Mouse (Mus musculus) stomach, embryonic 14.5 days (tissue): ENCODE data around the gene Pwwp2b. TPM values are rescaled to one million over a fixed set of nuclear protein-coding genes. Genes with fewer than 3 reads are reported as not detected.

Source experiments
- ATAC-seq: fragments of 200-750 bp; cut with Nextera tagmentation; 2 replicates; pipeline ENCODE4 v1.8.0; 2017; ENCODE audit warnings: low read depth, moderate TSS enrichment; ENCODE audit not compliant: insufficient number of reproducible peaks, insufficient read depth, low FRiP score
- H3K27ac ChIP-seq: fragments of 300-500 bp; sonication (generic); 2 replicates; pipeline ENCODE4 v1.5.1; 2014; ENCODE audit warnings: mild to moderate bottlenecking, low read length, moderate library complexity, mixed read lengths
- H3K27me3 ChIP-seq: fragments of 300-500 bp; sonication (generic); 2 replicates; pipeline ENCODE4 v1.6.1; 2014; ENCODE audit warnings: low read length, control low read depth, mixed read lengths; ENCODE audit not compliant: control insufficient read depth, insufficient read depth
- H3K36me3 ChIP-seq: fragments of 300-500 bp; sonication (generic); 2 replicates; pipeline ENCODE4 v1.6.1; 2014; ENCODE audit warnings: mild to moderate bottlenecking, control low read depth, low read length, moderate library complexity, mixed read lengths; ENCODE audit not compliant: control insufficient read depth, insufficient read depth
- H3K4me1 ChIP-seq: fragments of 300-500 bp; sonication (generic); 2 replicates; pipeline ENCODE4 v1.6.1; 2014; ENCODE audit warnings: low read length, control low read depth, mixed read lengths; ENCODE audit not compliant: control insufficient read depth, insufficient read depth
- H3K4me2 ChIP-seq: fragments of 300-500 bp; sonication (generic); replicated peaks from 2 replicates; pipeline ENCODE4 v1.6.1; 2014; ENCODE audit warnings: low read depth, low read length, control low read depth
- H3K4me3 ChIP-seq: fragments of 300-500 bp; sonication (generic); 2 replicates; pipeline ENCODE4 v1.5.1; 2014; ENCODE audit warnings: low read depth, low read length, control low read depth
- H3K9ac ChIP-seq: fragments of 300-500 bp; sonication (generic); replicated peaks from 2 replicates; pipeline ENCODE4 v1.6.1; 2014; ENCODE audit warnings: low read depth, mild to moderate bottlenecking, control low read depth, low read length, moderate library complexity, mixed read lengths
- H3K9me3 ChIP-seq: fragments of 300-500 bp; sonication (generic); 2 replicates; pipeline ENCODE4 v1.6.1; 2016; ENCODE audit warnings: low read depth, low read length, control low read depth; ENCODE audit not compliant: control insufficient read depth
- WGBS: fragments of 180-500 bp; shearing (Covaris S2); extraction: QIAGEN DNeasy Blood & Tissue Kit; methylation state at CpG from one replicate; pipeline ENCODE4 v1.1.7; 2014; 5-methylcytosine and 5-hydroxymethylcytosine counted together
- polyA plus RNA-seq: library from polyadenylated mRNA; unstranded; fragments of >200 nt; fragmentation: Nextera tagmentation; extraction: Ambion mirVana; gene quantifications from 2 replicates; pipeline ENCODE4 v1.2.1, GENCODE M21; 2014

Gene Pwwp2b
- polyA plus RNA-seq, 1 experiment from 2014 or later: 17.0 TPM

- ATAC-seq: no peak
- Histone ChIP-seq H3K4me1 (peaks cover 4% of the 10 kb centered on the region; the same call in 1 of the 2 replicates), H3K9ac (no peak overlapping the region), H3K4me3 (no peak overlapping the region), H3K27ac (no peak overlapping the region), H3K4me2 (no peak overlapping the region), H3K36me3 (peaks cover 4% of the 10 kb centered on the region), H3K27me3 (no peaks in the 10 kb centered on the region), H3K9me3 (no peaks in the 10 kb centered on the region)
- 44% methylated on average over 4 of the region's 4 CpGs for WGBS
Observed at GRCm38 (mm10) chr7:139264337-139264736, 16.1 kb downstream of the Pwwp2b start.

GRCm38 (mm10) chr7:139265634-139266033 is 17.4 kb downstream of the Pwwp2b start:
- no peak for ATAC-seq

GRCm38 (mm10) chr7:139266431-139266830 is 18.1 kb downstream of the Pwwp2b start:
- WGBS: 73% methylated on average over 6 of the region's 6 CpGs
- Histone ChIP-seq H3K4me2 (no peak overlapping the region), H3K9me3 (no peaks in the 10 kb centered on the region), H3K4me1 (peaks cover 5% of the 10 kb centered on the region; the same call in 1 of the 2 replicates), H3K4me3 (no peak overlapping the region), H3K27me3 (no peaks in the 10 kb centered on the region), H3K36me3 (peaks cover 4% of the 10 kb centered on the region), H3K9ac (no peak overlapping the region), H3K27ac (no peak overlapping the region)
- no peak for ATAC-seq

More at GRCm38 (mm10) chr7:139265634-139266033, 17.4 kb downstream of the Pwwp2b start:
- peaks cover 4% of the 10 kb centered on the region; the same call in 1 of the 2 replicates for H3K4me1 ChIP-seq
- H3K4me2 ChIP-seq: no peak overlapping the region
- H3K9me3 ChIP-seq: no peaks in the 10 kb centered on the region
- H3K27ac ChIP-seq: no peak overlapping the region
- H3K9ac ChIP-seq: no peak overlapping the region
- no peak overlapping the region for H3K4me3 ChIP-seq
- no peaks in the 10 kb centered on the region for H3K27me3 ChIP-seq
- 60% methylated on average over 6 of the region's 6 CpGs for WGBS
- peaks cover 4% of the 10 kb centered on the region for H3K36me3 ChIP-seq

GRCm38 (mm10) chr7:139266886-139267870 is 18.9 kb downstream of the Pwwp2b start:
- Histone ChIP-seq H3K9ac (no peak overlapping the region), H3K27ac (no peak overlapping the region), H3K4me1 (peaks cover 12% of the 10 kb centered on the region), H3K9me3 (no peaks in the 10 kb centered on the region), H3K4me2 (no peak overlapping the region), H3K27me3 (no peaks in the 10 kb centered on the region), H3K4me3 (no peak overlapping the region), H3K36me3 (peaks cover 4% of the 10 kb centered on the region; the same call in 1 of the 2 replicates)
- WGBS: 70% methylated on average over 8 of the region's 8 CpGs
- no peak for ATAC-seq

- H3K4me2 ChIP-seq: no peak overlapping the region
- H3K4me3 ChIP-seq: no peak overlapping the region
- ATAC-seq: no peak
- no peaks in the 10 kb centered on the region for H3K27me3 ChIP-seq
- 83% methylated on average over 1 of the region's 1 CpGs for WGBS
- no peak overlapping the region for H3K27ac ChIP-seq
- H3K9me3 ChIP-seq: no peaks in the 10 kb centered on the region
- H3K9ac ChIP-seq: no peak overlapping the region
- peaks cover 4% of the 10 kb centered on the region; the same call in 1 of the 2 replicates for H3K36me3 ChIP-seq
- peaks cover 25% of the 10 kb centered on the region for H3K4me1 ChIP-seq
Observed at GRCm38 (mm10) chr7:139270738-139271137, 22.5 kb downstream of the Pwwp2b start.

GRCm38 (mm10) chr7:139271871-139272270 is 23.6 kb downstream of the Pwwp2b start:
- peak overlapping the region; percentile 21; the same call in 1 of the 2 replicates for H3K27ac ChIP-seq
- no peak overlapping the region for H3K4me3 ChIP-seq
- no peak overlapping the region for H3K9ac ChIP-seq
- H3K9me3 ChIP-seq: no peaks in the 10 kb centered on the region
- peaks cover 4% of the 10 kb centered on the region; the same call in 1 of the 2 replicates for H3K36me3 ChIP-seq
- H3K27me3 ChIP-seq: no peaks in the 10 kb centered on the region
- peaks cover 25% of the 10 kb centered on the region for H3K4me1 ChIP-seq
- 52% methylated on average over 5 of the region's 5 CpGs for WGBS
- no peak overlapping the region for H3K4me2 ChIP-seq
- no peak for ATAC-seq

- peak; percentile 53; the same call in 1 of the 2 replicates for ATAC-seq
- Histone ChIP-seq H3K4me3 (no peak overlapping the region), H3K9me3 (no peaks in the 10 kb centered on the region), H3K9ac (no peak overlapping the region), H3K4me1 (peaks cover 25% of the 10 kb centered on the region), H3K36me3 (peaks cover 4% of the 10 kb centered on the region; the same call in 1 of the 2 replicates), H3K4me2 (no peak overlapping the region), H3K27me3 (no peaks in the 10 kb centered on the region), H3K27ac (peak overlapping the region; percentile 77; the same call in 1 of the 2 replicates)
- WGBS: 23% methylated on average over 1 of the region's 1 CpGs
Observed at GRCm38 (mm10) chr7:139272639-139273396, 24.5 kb downstream of the Pwwp2b start.

GRCm38 (mm10) chr7:139273397-139273719 is 25.1 kb downstream of the Pwwp2b start:
- Histone ChIP-seq H3K4me2 (no peak overlapping the region), H3K4me3 (no peak overlapping the region), H3K4me1 (peaks cover 25% of the 10 kb centered on the region), H3K36me3 (peaks cover 4% of the 10 kb centered on the region; the same call in 1 of the 2 replicates), H3K9ac (no peak overlapping the region), H3K27me3 (no peaks in the 10 kb centered on the region), H3K9me3 (no peaks in the 10 kb centered on the region), H3K27ac (peak overlapping the region; percentile 77; the same call in 1 of the 2 replicates)
- ATAC-seq: peak; percentile 73
- 32% methylated on average over 2 of the region's 2 CpGs for WGBS
